Mouse (Mus musculus) midbrain, embryonic 12.5 days (tissue): Measurements from ENCODE around the gene Zfp169. TPM values are rescaled to one million over a fixed set of nuclear protein-coding genes. Genes with fewer than 3 reads are reported as not detected.

ENCODE experiments used
- ATAC-seq: fragments of 200-750 bp; cut with Nextera tagmentation; 2 replicates; pipeline ENCODE4 v1.8.0; 2017; ENCODE audit warnings: low read depth, moderate TSS enrichment, moderate library complexity; ENCODE audit not compliant: low FRiP score
- H3K27ac ChIP-seq: fragments of 300-500 bp; sonication (generic); replicated peaks from 2 replicates; pipeline ENCODE4 v1.5.1; 2016; ENCODE audit warnings: mild to moderate bottlenecking
- H3K27me3 ChIP-seq: fragments of 300-500 bp; sonication (generic); 2 replicates; pipeline ENCODE4 v1.6.1; 2016; ENCODE audit warnings: mild to moderate bottlenecking
- H3K36me3 ChIP-seq: fragments of 300-500 bp; sonication (generic); 2 replicates; pipeline ENCODE4 v1.6.1; 2016
- H3K4me1 ChIP-seq: fragments of 300-500 bp; sonication (generic); 2 replicates; pipeline ENCODE4 v1.6.1; 2016
- H3K4me2 ChIP-seq: fragments of 300-500 bp; sonication (generic); replicated peaks from 2 replicates; pipeline ENCODE4 v1.6.1; 2016; ENCODE audit warnings: mild to moderate bottlenecking, moderate library complexity
- H3K4me3 ChIP-seq: fragments of 300-500 bp; sonication (generic); 2 replicates; pipeline ENCODE4 v1.5.1; 2016; ENCODE audit warnings: mild to moderate bottlenecking
- H3K9ac ChIP-seq: fragments of 300-500 bp; sonication (generic); replicated peaks from 2 replicates; pipeline ENCODE4 v1.6.1; 2016; ENCODE audit warnings: mild to moderate bottlenecking, moderate library complexity
- H3K9me3 ChIP-seq: fragments of 300-500 bp; sonication (generic); 2 replicates; pipeline ENCODE4 v1.6.1; 2016; ENCODE audit warnings: mild to moderate bottlenecking
- WGBS: fragments of 180-500 bp; shearing (Covaris S2); methylation state at CpG from one replicate; pipeline ENCODE4 v1.1.7; 2016; 5-methylcytosine and 5-hydroxymethylcytosine counted together
- polyA plus RNA-seq: library from polyadenylated mRNA; unstranded; fragments of >200 nt; fragmentation: Nextera tagmentation; extraction: Ambion mirVana; gene quantifications from 2 replicates; pipeline ENCODE4 v1.2.1, GENCODE M21; 2016

Gene Zfp169
- 5.5 and 6.0 TPM in 2 replicates for polyA plus RNA-seq

GRCm38 (mm10) chr13:48513003-48513929 is at the start of gene Zfp169, which contains the start of gene A830005F24Rik:
Gene Zfp169 (minus strand): TSS chr13:48513451.
Gene A830005F24Rik (plus strand): TSS chr13:48513570.
- H3K9ac ChIP-seq: peak within 1 kb of the TSS; percentile 83
- peak; percentile 98 for ATAC-seq
- H3K27me3 ChIP-seq: no peaks in the 10 kb centered on the region
- WGBS: 3% methylated on average over 34 of the region's 34 CpGs
- peak within 1 kb of the TSS; percentile 50; the same call in 1 of the 2 replicates for H3K27ac ChIP-seq
- H3K36me3 ChIP-seq: no peaks in the 10 kb centered on the region
- peak within 1 kb of the TSS; percentile 81 for H3K4me2 ChIP-seq
- H3K9me3 ChIP-seq: 0 out of 2 replicates have a peak, but pooled peaks cover 3% of the 10 kb centered on the region
- H3K4me1 ChIP-seq: peaks cover 6% of the 10 kb centered on the region
- peak within 1 kb of the TSS; percentile 79 for H3K4me3 ChIP-seq

- no peaks in the 10 kb centered on the region for H3K27me3 ChIP-seq
- 93% methylated on average over 5 of the region's 5 CpGs for WGBS
- ATAC-seq: no peak
Observed at GRCm38 (mm10) chr13:48562336-48562735, 49.1 kb upstream of the Zfp169 start.

GRCm38 (mm10) chr13:48561481-48561880 is 48.2 kb upstream of the Zfp169 start:
- WGBS: 86% methylated on average over 2 of the region's 2 CpGs
- Histone ChIP-seq H3K4me1 (peaks cover 14% of the 10 kb centered on the region), H3K27ac (no peak overlapping the region), H3K27me3 (no peaks in the 10 kb centered on the region), H3K9ac (no peak overlapping the region), H3K4me2 (no peak overlapping the region), H3K4me3 (no peak overlapping the region), H3K36me3 (no peaks in the 10 kb centered on the region), H3K9me3 (no peaks in the 10 kb centered on the region)
- ATAC-seq: no peak

More at GRCm38 (mm10) chr13:48562336-48562735, 49.1 kb upstream of the Zfp169 start:
- Histone ChIP-seq H3K4me3 (no peak overlapping the region), H3K4me1 (peaks cover 15% of the 10 kb centered on the region), H3K9me3 (no peaks in the 10 kb centered on the region), H3K4me2 (no peak overlapping the region), H3K27ac (no peak overlapping the region), H3K36me3 (no peaks in the 10 kb centered on the region), H3K9ac (no peak overlapping the region)

DNA sequence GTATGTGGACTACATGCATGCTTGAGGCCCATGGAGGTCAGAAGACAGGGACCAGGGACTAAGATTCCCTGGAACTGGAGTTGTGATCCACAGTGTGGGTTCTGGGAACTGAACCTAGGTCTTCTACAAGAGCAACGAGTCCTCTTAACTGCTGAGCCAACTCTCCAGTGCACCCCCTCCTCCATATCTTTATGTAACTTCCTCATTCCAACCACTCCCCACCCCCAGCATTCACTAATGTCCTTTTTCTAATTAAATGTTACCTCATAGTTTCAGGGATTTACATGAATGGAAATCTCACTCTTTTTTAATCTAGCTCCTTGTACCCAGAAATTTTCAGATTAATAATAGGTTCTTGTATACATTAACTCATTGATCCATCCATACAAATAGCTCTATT is 42.7 kb upstream of the Zfp169 start:
- peaks cover 15% of the 10 kb centered on the region; the same call in 1 of the 2 replicates for H3K4me1 ChIP-seq
- no peak overlapping the region for H3K9ac ChIP-seq
- no peak overlapping the region for H3K4me3 ChIP-seq
- no peak overlapping the region for H3K4me2 ChIP-seq
- no peak for ATAC-seq
- WGBS: 84% methylated on average over 1 of the region's 1 CpGs
- H3K27ac ChIP-seq: no peak overlapping the region
- H3K36me3 ChIP-seq: no peaks in the 10 kb centered on the region
- no peaks in the 10 kb centered on the region for H3K27me3 ChIP-seq
- no peaks in the 10 kb centered on the region for H3K9me3 ChIP-seq

GRCm38 (mm10) chr13:48554552-48554951 is 41.3 kb upstream of the Zfp169 start:
- no peak for ATAC-seq
- no peaks in the 10 kb centered on the region for H3K27me3 ChIP-seq
- no peaks in the 10 kb centered on the region for H3K9me3 ChIP-seq
- H3K4me2 ChIP-seq: no peak overlapping the region
- 91% methylated on average over 1 of the region's 1 CpGs for WGBS
- H3K36me3 ChIP-seq: no peaks in the 10 kb centered on the region
- no peak overlapping the region for H3K9ac ChIP-seq
- H3K27ac ChIP-seq: no peak overlapping the region
- no peak overlapping the region for H3K4me3 ChIP-seq
- peaks cover 15% of the 10 kb centered on the region; the same call in 1 of the 2 replicates for H3K4me1 ChIP-seq

DNA sequence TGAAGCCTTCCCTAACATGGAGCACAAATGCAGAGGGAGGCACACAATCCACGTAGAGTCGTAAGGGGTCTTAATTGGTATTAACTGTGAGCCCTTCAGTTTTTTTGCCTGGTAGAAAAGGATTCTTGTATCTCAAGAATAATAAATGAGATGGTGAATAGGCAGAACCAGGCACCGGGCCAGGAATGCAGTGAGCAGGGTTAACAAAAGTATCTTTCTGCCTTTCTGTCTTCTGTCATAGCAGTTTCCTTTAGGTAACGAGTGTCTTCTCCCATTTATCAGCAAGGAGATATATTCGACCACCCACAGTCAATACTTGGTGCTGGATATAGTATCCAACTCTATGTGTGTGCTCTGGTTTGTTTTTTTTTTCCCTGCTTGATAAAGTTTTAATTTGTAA is 40.3 kb upstream of the Zfp169 start:
- no peak for ATAC-seq
- Histone ChIP-seq H3K4me2 (no peak overlapping the region), H3K4me3 (no peak overlapping the region), H3K4me1 (peaks cover 15% of the 10 kb centered on the region; the same call in 1 of the 2 replicates), H3K36me3 (no peaks in the 10 kb centered on the region), H3K9ac (no peak overlapping the region), H3K9me3 (no peaks in the 10 kb centered on the region), H3K27me3 (no peaks in the 10 kb centered on the region), H3K27ac (no peak overlapping the region)
- WGBS: 76% methylated on average over 5 of the region's 5 CpGs

DNA sequence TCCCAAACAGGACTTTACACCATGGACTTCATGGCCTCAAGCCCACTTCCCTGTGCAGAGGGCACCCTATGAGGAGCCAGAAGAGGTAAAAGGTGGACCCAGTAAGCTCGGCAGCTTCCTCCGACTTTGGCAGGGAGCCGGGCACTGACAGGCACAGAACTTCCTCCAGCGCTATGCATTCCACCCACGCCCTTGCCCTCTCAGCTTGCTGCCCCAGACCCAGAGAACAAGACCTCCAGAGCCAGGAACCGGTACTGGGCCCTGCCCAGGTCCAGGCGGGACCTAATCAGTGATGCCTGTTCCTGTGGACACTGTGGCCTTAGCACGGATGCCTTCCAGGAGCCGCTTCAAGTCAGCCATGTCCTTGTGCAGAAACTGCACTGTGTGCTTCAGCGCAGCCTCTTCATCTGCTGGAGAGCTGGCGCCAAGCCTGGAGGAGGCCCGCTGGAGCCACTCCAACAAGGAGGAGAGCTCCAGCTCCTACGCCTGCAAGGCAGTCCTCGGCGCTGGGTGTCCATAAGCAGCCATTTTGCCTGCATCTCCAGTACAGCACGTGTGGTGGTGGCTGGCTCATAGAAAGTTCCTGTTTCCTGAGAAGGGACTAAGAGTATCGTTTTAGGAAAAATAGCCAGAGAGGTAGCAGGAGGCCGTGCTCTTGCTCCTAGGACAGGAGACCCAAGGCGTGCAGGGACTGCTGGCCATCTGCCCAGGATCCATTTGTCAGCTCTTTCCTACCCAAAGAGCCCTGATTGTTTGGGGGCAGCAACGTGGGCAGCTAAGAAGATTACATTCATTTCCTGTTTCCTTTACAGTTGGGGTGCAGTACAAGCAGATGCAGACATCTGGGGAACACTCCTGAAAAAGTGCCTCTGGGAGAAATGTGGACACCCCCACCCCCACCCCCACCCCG is 39.2 kb upstream of the Zfp169 start:
- no peak overlapping the region for H3K4me3 ChIP-seq
- no peak overlapping the region for H3K9ac ChIP-seq
- H3K36me3 ChIP-seq: no peaks in the 10 kb centered on the region
- H3K4me1 ChIP-seq: peaks cover 15% of the 10 kb centered on the region; the same call in 1 of the 2 replicates
- ATAC-seq: no peak
- no peak overlapping the region for H3K27ac ChIP-seq
- 83% methylated on average over 21 of the region's 21 CpGs for WGBS
- no peaks in the 10 kb centered on the region for H3K9me3 ChIP-seq
- 0 out of 2 replicates have a peak, but pooled peaks cover 4% of the 10 kb centered on the region for H3K27me3 ChIP-seq
- no peak overlapping the region for H3K4me2 ChIP-seq

DNA sequence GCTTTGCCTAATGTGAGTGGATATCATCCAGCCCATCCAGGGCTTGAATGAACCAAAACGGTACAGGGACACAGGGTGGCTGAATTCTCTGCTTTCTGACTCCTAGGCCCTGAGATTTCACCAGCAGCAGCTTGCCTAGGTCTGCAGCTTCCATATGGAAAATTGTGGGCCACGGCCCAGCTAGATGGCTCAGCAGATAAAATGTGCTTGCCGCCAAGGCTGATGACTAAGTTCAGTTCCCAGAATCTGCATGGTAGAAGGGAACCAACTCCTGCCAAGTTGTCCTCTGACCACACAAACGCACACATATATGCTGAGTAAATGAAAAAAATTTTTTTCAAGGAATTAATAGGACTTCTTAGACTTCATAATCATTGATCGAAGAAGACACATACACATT is 35.0 kb upstream of the Zfp169 start:
- H3K4me1 ChIP-seq: peaks cover 27% of the 10 kb centered on the region
- H3K9me3 ChIP-seq: no peaks in the 10 kb centered on the region
- no peak overlapping the region for H3K27ac ChIP-seq
- H3K4me3 ChIP-seq: no peak overlapping the region
- no peak for ATAC-seq
- no peak overlapping the region for H3K9ac ChIP-seq
- 95% methylated on average over 5 of the region's 5 CpGs for WGBS
- H3K36me3 ChIP-seq: no peaks in the 10 kb centered on the region
- H3K27me3 ChIP-seq: 0 out of 2 replicates have a peak, but pooled peaks cover 4% of the 10 kb centered on the region
- no peak overlapping the region for H3K4me2 ChIP-seq

DNA sequence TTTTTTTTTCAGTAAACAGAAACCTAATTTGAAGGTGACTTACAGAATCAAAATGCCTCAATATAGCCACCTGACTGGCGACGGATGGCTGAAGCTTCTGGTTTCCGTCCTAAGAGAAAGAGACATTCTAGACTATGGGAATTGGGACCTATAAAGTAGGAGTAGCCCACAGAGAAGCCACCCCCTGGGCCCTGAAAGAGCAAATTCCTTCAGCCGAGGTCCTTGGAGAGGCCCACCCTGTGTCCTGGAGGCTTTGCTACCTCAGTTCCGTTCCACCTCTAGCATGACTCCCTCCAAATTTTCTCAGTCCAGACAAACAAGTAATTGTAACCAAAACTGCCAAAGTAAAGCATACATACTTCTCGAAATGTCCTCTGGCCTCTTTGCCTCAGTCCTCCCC is 34.4 kb upstream of the Zfp169 start:
- H3K36me3 ChIP-seq: no peaks in the 10 kb centered on the region
- H3K4me1 ChIP-seq: peaks cover 21% of the 10 kb centered on the region
- ATAC-seq: no peak
- no peak overlapping the region for H3K4me2 ChIP-seq
- H3K9ac ChIP-seq: no peak overlapping the region
- 93% methylated on average over 6 of the region's 6 CpGs for WGBS
- H3K27me3 ChIP-seq: 0 out of 2 replicates have a peak, but pooled peaks cover 4% of the 10 kb centered on the region
- no peaks in the 10 kb centered on the region for H3K9me3 ChIP-seq
- H3K27ac ChIP-seq: no peak overlapping the region
- no peak overlapping the region for H3K4me3 ChIP-seq

DNA sequence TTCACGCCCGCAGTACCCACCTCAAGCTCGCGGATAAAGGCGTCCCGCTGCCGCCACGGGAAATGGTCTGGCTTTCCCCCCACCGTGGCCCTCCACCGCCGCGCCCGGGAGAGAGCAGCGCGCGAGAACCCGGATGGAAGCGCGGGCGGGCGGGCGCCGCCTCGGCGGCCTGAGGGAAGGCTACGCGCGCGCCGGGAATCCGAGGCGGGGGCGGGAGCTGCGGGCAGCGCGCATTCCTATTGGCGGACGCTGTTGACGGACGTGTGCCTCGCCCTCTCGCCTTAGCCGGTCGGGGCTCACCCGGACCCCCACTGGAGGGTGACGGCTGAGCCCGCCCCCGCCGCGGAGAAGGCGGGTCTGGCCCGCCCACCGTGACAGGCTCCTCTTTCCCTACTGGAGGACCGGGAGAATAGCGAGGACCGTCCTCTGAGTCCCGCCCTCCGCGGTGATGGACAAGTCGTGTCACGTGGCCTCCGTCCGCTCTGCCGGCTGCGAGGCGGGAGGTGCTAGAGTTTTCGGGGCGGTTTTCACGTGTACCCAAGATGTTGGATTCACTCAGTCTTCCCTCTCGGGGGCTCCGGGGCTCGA is 33.2 kb upstream of the Zfp169 start:
- peaks cover 14% of the 10 kb centered on the region for H3K4me1 ChIP-seq
- peak overlapping the region; percentile 99 for H3K27ac ChIP-seq
- H3K4me2 ChIP-seq: peak overlapping the region; percentile 48
- under 1% methylated on average over 70 of the region's 72 CpGs for WGBS
- H3K36me3 ChIP-seq: no peaks in the 10 kb centered on the region
- 0 out of 2 replicates have a peak, but pooled peaks cover 4% of the 10 kb centered on the region for H3K27me3 ChIP-seq
- H3K9ac ChIP-seq: peak overlapping the region; percentile 96
- peak; percentile 99 for ATAC-seq
- H3K9me3 ChIP-seq: no peaks in the 10 kb centered on the region
- peak overlapping the region; percentile 87 for H3K4me3 ChIP-seq
